Mouse (Mus musculus): ENCODE results near the gene Ppp2r5e.

DNA sequence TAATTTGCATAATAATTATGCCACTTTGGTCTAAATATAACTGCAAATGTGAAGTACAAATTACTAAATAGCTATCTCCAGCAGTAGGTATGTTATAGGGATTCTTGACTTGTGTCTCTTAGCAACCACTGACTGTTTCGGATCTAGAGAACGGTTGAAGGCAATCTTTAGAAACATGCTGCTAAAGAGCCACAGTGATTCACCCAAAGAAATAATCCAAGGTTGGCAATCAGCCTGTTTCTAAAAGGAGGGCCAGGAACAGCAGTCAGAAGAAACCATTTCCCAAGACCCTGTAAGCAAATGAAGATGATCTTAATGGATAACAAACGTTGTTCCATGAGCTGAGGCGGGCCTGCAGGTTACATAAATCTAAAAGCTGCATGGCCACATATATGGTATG lies 117.9 kb downstream of the Ppp2r5e start:
- TF ChIP-seq CTCF (IDR thresholded peaks at IDR 0.05; ENCODE audit: low read depth) (no peak), EP300 (IDR thresholded peaks at IDR 0.05; ENCODE audit: low read depth) (no peak)
